In genomic region chr15:84299662-84300333, GRCm38 (mm10) we compare ENCODE assay signal across 9 mouse cellular contexts. TPM values are rescaled to one million over a fixed set of nuclear protein-coding genes. Genes with fewer than 3 reads are reported as not detected.
A peak's percentile ranks its signal among the peaks of the same experiment; 100 is the strongest.
DNase-seq lines count a peak whose midpoint lies in the region; ATAC-seq lines count a peak whose summit lies in the region.
"Had no signal": no experiment of that assay in that cellular context is flagged by ENCODE, and none has a peak within 500 bp of the region (broad histone marks: within the 10 kb centered on the region; RNA-seq: fewer than 3 reads in every experiment).

No protein-coding gene starts in this region.

- H3K9ac ChIP-seq in hindbrain, embryonic 12.5 days: 0 out of 2 replicates have a peak overlapping the region, but pooled peaks have one; percentile 40
- H3K9ac ChIP-seq in midbrain, embryonic 16.5 days (ENCODE audit: low read depth, low read length): peak overlapping the region; percentile 42
- H3K9ac ChIP-seq: limb, embryonic 15.5 days had no signal

- H3K4me1 ChIP-seq in hindbrain, embryonic 12.5 days: peaks cover 84% of the 10 kb centered on the region
- H3K4me1 ChIP-seq in midbrain, embryonic 16.5 days (ENCODE audit: control insufficient read depth, insufficient read depth, low read length): peaks cover 57% of the 10 kb centered on the region

- H3K27me3 ChIP-seq in hindbrain, embryonic 12.5 days: peaks cover 16% of the 10 kb centered on the region
- no peaks in the 10 kb centered on the region for H3K27me3 ChIP-seq in midbrain, embryonic 16.5 days (ENCODE audit: control insufficient read depth, insufficient read depth, low read depth, low read length)

- peak; percentile 23 for DNase-seq in R1 (ENCODE audit: low read depth, low spot score)
- DNase-seq in embryo, embryonic 11 days: peak; percentile 85
- no peak for DNase-seq in testis, postnatal 14 days (ENCODE audit: low spot score)
- DNase-seq in thymus, adult 18-20 months: no peak
- DNase-seq in thymus, postnatal 14 days: no peak
- DNase-seq: thymus, postnatal 36 days had no signal

- WGBS in hindbrain, embryonic 12.5 days: 11% methylated on average over 9 of the region's 9 CpGs
- WGBS in midbrain, embryonic 16.5 days: 8% methylated on average over 9 of the region's 9 CpGs

- no peaks in the 10 kb centered on the region for H3K36me3 ChIP-seq in hindbrain, embryonic 12.5 days
- no peaks in the 10 kb centered on the region for H3K36me3 ChIP-seq in midbrain, embryonic 16.5 days (ENCODE audit: control insufficient read depth, insufficient read depth, low read length)
- H3K36me3 ChIP-seq: limb, embryonic 15.5 days had no signal

- H3K9me3 ChIP-seq in hindbrain, embryonic 12.5 days (replicated peaks): no peaks in the 10 kb centered on the region
- H3K9me3 ChIP-seq in midbrain, embryonic 16.5 days (replicated peaks; ENCODE audit: control insufficient read depth, low read length, poor library complexity, severe bottlenecking): no peaks in the 10 kb centered on the region
- H3K9me3 ChIP-seq: limb, embryonic 15.5 days had no signal

- peak overlapping the region; percentile 87 for H3K27ac ChIP-seq in hindbrain, embryonic 12.5 days
- peak overlapping the region; percentile 86 for H3K27ac ChIP-seq in midbrain, embryonic 16.5 days (ENCODE audit: low read length)
- H3K27ac ChIP-seq: limb, embryonic 15.5 days had no signal

- H3K4me3 ChIP-seq in hindbrain, embryonic 12.5 days: no peak overlapping the region
- no peak overlapping the region for H3K4me3 ChIP-seq in midbrain, embryonic 16.5 days (ENCODE audit: low read depth, low read length)
- H3K4me3 ChIP-seq: limb, embryonic 15.5 days had no signal

- peak overlapping the region; percentile 32 for H3K4me2 ChIP-seq in hindbrain, embryonic 12.5 days (replicated peaks)
- peak overlapping the region; percentile 34 for H3K4me2 ChIP-seq in midbrain, embryonic 16.5 days (ENCODE audit: low read length)
- H3K4me2 ChIP-seq: limb, embryonic 15.5 days had no signal

- peak; percentile 52 for ATAC-seq in hindbrain, embryonic 12.5 days (ENCODE audit: low FRiP score)
- peak; percentile 49; the same call in 1 of the 2 replicates for ATAC-seq in midbrain, embryonic 16.5 days

RNA-seq across cellular contexts. Expression of gene Parvg, which starts 24.0 kb away (rescaled TPM):
- 1.1 and 1.5 TPM in 2 replicates for polyA plus RNA-seq in hindbrain, embryonic 12.5 days (2016; fragmentation: Nextera tagmentation; extraction: Ambion mirVana)
- 1.0 and 1.1 TPM in 2 replicates for polyA plus RNA-seq in midbrain, embryonic 16.5 days (2015; fragmentation: Nextera tagmentation; extraction: Ambion mirVana)

Comparison
In these comparisons a context has a peak if more than half of its experiments do, and no peak if none do; other contexts are left out.
1. DNase-seq: peak in R1 (single experiment) and embryo, embryonic 11 days (single experiment); none in testis, postnatal 14 days (single experiment), thymus, adult 18-20 months (0 of 2) and thymus, postnatal 14 days (single experiment).